Mouse (Mus musculus): Measurements from ENCODE around the gene Nfib.

GRCm38 (mm10) chr4:82697151-82697550, 8.4 kb downstream of the Nfib start:
- no peak for TF ChIP-seq POLR2A (IDR thresholded peaks at IDR 0.05; ENCODE audit: borderline replicate concordance, extremely low read depth, insufficient read depth, insufficient read length, poor library complexity, severe bottlenecking)
- no peak for TF ChIP-seq CTCF (IDR thresholded peaks at IDR 0.05; ENCODE audit: borderline replicate concordance, extremely low read depth, insufficient read depth, insufficient read length)
